Mouse (Mus musculus) left cerebral cortex, postnatal 25 days (tissue): ENCODE measurements at regions not wholly inside any gene's neighbourhood (a gene's known extent, or its start where the extent isn't known, plus 50 kb on each side); places are given as distances from the start of the nearest gene placed in this dataset.

ENCODE experiments used
- DNase-seq, 2 experiments: peaks; one replicate each; pipeline ENCODE4 v3.0.0; 2022; ENCODE audit warnings: low spot score in 2 of 2, mixed read lengths in 1 of 2
- intact Hi-C: fragments of 180-260 bp; cut with DNase I; formaldehyde crosslinking; loops from one replicate; pipeline ENCODE4 v1.15.1; 2025

DNA sequence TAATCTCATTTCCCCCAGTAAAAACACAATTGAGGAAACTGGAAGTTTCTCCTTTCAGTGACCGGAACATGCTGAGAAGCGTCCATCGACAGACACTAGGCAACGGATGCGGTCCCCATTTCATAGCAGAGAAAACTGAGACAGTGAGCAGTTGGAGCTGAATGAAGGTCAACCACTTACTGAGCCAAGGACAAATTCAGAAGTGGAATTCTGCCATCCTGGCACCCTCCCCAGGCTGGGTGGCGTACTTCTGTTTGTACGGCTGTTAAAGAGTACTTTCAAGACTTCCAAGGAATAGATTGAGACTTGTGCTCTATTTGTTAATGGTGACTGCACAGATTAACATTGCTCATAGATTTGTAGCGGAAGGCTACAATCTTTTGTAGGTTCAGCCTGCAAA lies 54.2 kb upstream of the Bhlhe40 start:
- intact Hi-C loops: no loop called here
- peak; percentile 31 to 53 for DNase-seq

DNA sequence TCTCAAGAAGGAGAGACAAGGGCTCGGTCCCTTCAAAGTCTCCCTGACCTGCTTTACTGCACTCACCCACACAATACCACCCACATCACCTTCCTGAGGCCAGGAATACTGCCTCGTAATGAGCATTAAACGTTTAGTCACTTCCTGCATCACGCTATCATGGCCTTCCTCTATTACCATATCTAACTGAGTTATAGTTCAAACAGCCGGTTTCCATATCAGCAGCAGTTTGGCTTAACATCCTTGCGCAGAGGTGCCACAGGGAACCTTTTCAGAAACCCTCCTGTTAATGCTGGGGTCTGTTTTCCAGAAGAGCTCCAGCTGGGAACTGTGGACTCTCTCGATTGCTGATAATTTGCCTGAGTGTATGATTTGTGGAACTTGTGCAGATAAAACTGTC lies 52.1 kb upstream of the Bhlhe40 start:
- no peak for DNase-seq
- intact Hi-C loops: no loop called here
